Mouse (Mus musculus): ENCODE data around the gene Alpk1. TPM values are rescaled to one million over a fixed set of nuclear protein-coding genes. Genes with fewer than 3 reads are reported as not detected.

Alpk1 gene
- polyA plus RNA-seq, 1 experiment from 2014 or later: 0.82 TPM

GRCm38 (mm10) chr3:127720948-127721347 is 59.4 kb downstream of the Alpk1 start:
- Histone ChIP-seq H3K9ac (replicated peaks; ENCODE audit: low read depth) (no peak overlapping the region), H3K9me3 (ENCODE audit: low read length) (no peaks in the 10 kb centered on the region), H3K4me3 (ENCODE audit: low read depth, low read length) (no peak overlapping the region), H3K4me1 (ENCODE audit: insufficient read depth, low read depth, low read length) (no peaks in the 10 kb centered on the region; the same call in 1 of the 2 replicates), H3K27ac (ENCODE audit: low read length) (no peak overlapping the region), H3K27me3 (replicated peaks; ENCODE audit: insufficient read depth, low read length) (no peaks in the 10 kb centered on the region), H3K4me2 (replicated peaks; ENCODE audit: low read depth, low read length) (no peak overlapping the region), H3K36me3 (ENCODE audit: insufficient read depth, low read length) (no peaks in the 10 kb centered on the region)
- WGBS: 25% methylated on average over 4 of the region's 4 CpGs
- DNase-seq (ENCODE audit: low spot score) (no peak), ATAC-seq (no peak; the same call in 1 of the 2 replicates)
- TF ChIP-seq CTCF (IDR thresholded peaks at IDR 0.05): no peak
- no peak for TF ChIP-seq EP300 (IDR thresholded peaks at IDR 0.05)

GRCm38 (mm10) chr3:127720050-127720449 is 60.3 kb downstream of the Alpk1 start:
- no peak for TF ChIP-seq CTCF (IDR thresholded peaks at IDR 0.05)
- no peak for TF ChIP-seq EP300 (IDR thresholded peaks at IDR 0.05)
- DNase-seq (ENCODE audit: low spot score): no peak
- no peak for ATAC-seq
- Histone ChIP-seq H3K4me2 (replicated peaks; ENCODE audit: low read depth, low read length) (no peak overlapping the region), H3K4me1 (ENCODE audit: insufficient read depth, low read depth, low read length) (no peaks in the 10 kb centered on the region; the same call in 1 of the 2 replicates), H3K4me3 (ENCODE audit: low read depth, low read length) (no peak overlapping the region), H3K36me3 (ENCODE audit: insufficient read depth, low read length) (no peaks in the 10 kb centered on the region), H3K27me3 (replicated peaks; ENCODE audit: insufficient read depth, low read length) (no peaks in the 10 kb centered on the region), H3K27ac (ENCODE audit: low read length) (no peak overlapping the region), H3K9ac (replicated peaks; ENCODE audit: low read depth) (no peak overlapping the region), H3K9me3 (ENCODE audit: low read length) (no peaks in the 10 kb centered on the region)
- 43% methylated on average over 6 of the region's 6 CpGs for WGBS

GRCm38 (mm10) chr3:127719601-127720000 is 60.7 kb downstream of the Alpk1 start:
- Histone ChIP-seq H3K4me3 (ENCODE audit: low read depth, low read length) (no peak overlapping the region), H3K27ac (ENCODE audit: low read length) (no peak overlapping the region), H3K9me3 (ENCODE audit: low read length) (no peaks in the 10 kb centered on the region), H3K36me3 (ENCODE audit: insufficient read depth, low read length) (no peaks in the 10 kb centered on the region), H3K9ac (replicated peaks; ENCODE audit: low read depth) (no peak overlapping the region), H3K4me1 (ENCODE audit: insufficient read depth, low read depth, low read length) (no peaks in the 10 kb centered on the region; the same call in 1 of the 2 replicates), H3K4me2 (replicated peaks; ENCODE audit: low read depth, low read length) (no peak overlapping the region), H3K27me3 (replicated peaks; ENCODE audit: insufficient read depth, low read length) (no peaks in the 10 kb centered on the region)
- 39% methylated on average over 5 of the region's 5 CpGs for WGBS
- no peak for DNase-seq (ENCODE audit: low spot score)
- no peak for TF ChIP-seq CTCF (IDR thresholded peaks at IDR 0.05)
- TF ChIP-seq EP300 (IDR thresholded peaks at IDR 0.05): no peak
- ATAC-seq: no peak

GRCm38 (mm10) chr3:127716759-127717158 is 63.6 kb downstream of the Alpk1 start:
- ATAC-seq (peak; percentile 35; the same call in 1 of the 2 replicates), DNase-seq (ENCODE audit: low spot score) (peak; percentile 35)
- no peak for TF ChIP-seq EP300 (IDR thresholded peaks at IDR 0.05)
- no peak for TF ChIP-seq CTCF (IDR thresholded peaks at IDR 0.05)

GRCm38 (mm10) chr3:127713112-127713511 is 67.2 kb downstream of the Alpk1 start:
- WGBS: 51% methylated on average over 9 of the region's 9 CpGs
- no peak for TF ChIP-seq EP300 (IDR thresholded peaks at IDR 0.05)
- TF ChIP-seq CTCF (IDR thresholded peaks at IDR 0.05): no peak
- no peak overlapping the region for H3K4me3 ChIP-seq (ENCODE audit: low read depth, low read length)
- ATAC-seq (no peak), DNase-seq (ENCODE audit: low spot score) (no peak)
- H3K9ac ChIP-seq (replicated peaks; ENCODE audit: low read depth): no peak overlapping the region
- no peak overlapping the region for H3K4me2 ChIP-seq (replicated peaks; ENCODE audit: low read depth, low read length)
- H3K27me3 ChIP-seq (replicated peaks; ENCODE audit: insufficient read depth, low read length): no peaks in the 10 kb centered on the region
- no peaks in the 10 kb centered on the region for H3K9me3 ChIP-seq (ENCODE audit: low read length)
- H3K36me3 ChIP-seq (ENCODE audit: insufficient read depth, low read length): no peaks in the 10 kb centered on the region
- no peak overlapping the region for H3K27ac ChIP-seq (ENCODE audit: low read length)
- no peaks in the 10 kb centered on the region for H3K4me1 ChIP-seq (ENCODE audit: insufficient read depth, low read depth, low read length)

More at GRCm38 (mm10) chr3:127716759-127717158, 63.6 kb downstream of the Alpk1 start:
- H3K4me1 ChIP-seq (ENCODE audit: insufficient read depth, low read depth, low read length): no peaks in the 10 kb centered on the region; the same call in 1 of the 2 replicates
- no peaks in the 10 kb centered on the region for H3K36me3 ChIP-seq (ENCODE audit: insufficient read depth, low read length)
- H3K4me3 ChIP-seq (ENCODE audit: low read depth, low read length): no peak overlapping the region
- no peaks in the 10 kb centered on the region for H3K9me3 ChIP-seq (ENCODE audit: low read length)
- no peak overlapping the region for H3K27ac ChIP-seq (ENCODE audit: low read length)
- H3K27me3 ChIP-seq (replicated peaks; ENCODE audit: insufficient read depth, low read length): no peaks in the 10 kb centered on the region
- no peak overlapping the region for H3K9ac ChIP-seq (replicated peaks; ENCODE audit: low read depth)
- 35% methylated on average over 2 of the region's 2 CpGs for WGBS
- no peak overlapping the region for H3K4me2 ChIP-seq (replicated peaks; ENCODE audit: low read depth, low read length)

- WGBS: 77% methylated on average over 3 of the region's 3 CpGs
- Histone ChIP-seq H3K4me1 (ENCODE audit: insufficient read depth, low read depth, low read length) (no peaks in the 10 kb centered on the region), H3K27me3 (replicated peaks; ENCODE audit: insufficient read depth, low read length) (no peaks in the 10 kb centered on the region), H3K9ac (replicated peaks; ENCODE audit: low read depth) (no peak overlapping the region), H3K27ac (ENCODE audit: low read length) (no peak overlapping the region), H3K36me3 (ENCODE audit: insufficient read depth, low read length) (no peaks in the 10 kb centered on the region), H3K9me3 (ENCODE audit: low read length) (no peaks in the 10 kb centered on the region), H3K4me3 (ENCODE audit: low read depth, low read length) (no peak overlapping the region), H3K4me2 (replicated peaks; ENCODE audit: low read depth, low read length) (no peak overlapping the region)
- DNase-seq (ENCODE audit: low spot score) (no peak), ATAC-seq (no peak)
- TF ChIP-seq CTCF (IDR thresholded peaks at IDR 0.05) (no peak), EP300 (IDR thresholded peaks at IDR 0.05) (no peak)
Measured at GRCm38 (mm10) chr3:127711536-127711935, 68.8 kb downstream of the Alpk1 start.

GRCm38 (mm10) chr3:127707089-127707485 is 73.2 kb downstream of the Alpk1 start:
- TF ChIP-seq CTCF (IDR thresholded peaks at IDR 0.05) (no peak), EP300 (IDR thresholded peaks at IDR 0.05) (no peak)
- Histone ChIP-seq H3K4me3 (ENCODE audit: low read depth, low read length) (no peak overlapping the region), H3K4me1 (ENCODE audit: insufficient read depth, low read depth, low read length) (no peaks in the 10 kb centered on the region), H3K4me2 (replicated peaks; ENCODE audit: low read depth, low read length) (no peak overlapping the region), H3K9me3 (ENCODE audit: low read length) (no peaks in the 10 kb centered on the region), H3K27me3 (replicated peaks; ENCODE audit: insufficient read depth, low read length) (no peaks in the 10 kb centered on the region), H3K9ac (replicated peaks; ENCODE audit: low read depth) (no peak overlapping the region), H3K36me3 (ENCODE audit: insufficient read depth, low read length) (no peaks in the 10 kb centered on the region), H3K27ac (ENCODE audit: low read length) (no peak overlapping the region)
- DNase-seq (ENCODE audit: low spot score): no peak
- WGBS: 83% methylated on average over 5 of the region's 5 CpGs
- no peak for ATAC-seq
